Mouse (Mus musculus) liver, adult 2 months (tissue): Measurements from ENCODE around the gene Crebl2.
A peak's percentile ranks its signal among the peaks of the same experiment; 100 is the strongest.

Experiments
- CTCF ChIP-seq: fragments of 200-500 bp; IDR thresholded peaks from 2 replicates; pipeline ENCODE4 v1.5.1; 2011; ENCODE audit warnings: low read depth, low read length, control low read depth
- POLR2A ChIP-seq: fragments of 200-500 bp; IDR thresholded peaks from 2 replicates; pipeline ENCODE4 v1.6.1; 2011; ENCODE audit warnings: low read length, control low read depth; ENCODE audit not compliant: insufficient read depth; ENCODE audit errors: extremely low read depth

DNA sequence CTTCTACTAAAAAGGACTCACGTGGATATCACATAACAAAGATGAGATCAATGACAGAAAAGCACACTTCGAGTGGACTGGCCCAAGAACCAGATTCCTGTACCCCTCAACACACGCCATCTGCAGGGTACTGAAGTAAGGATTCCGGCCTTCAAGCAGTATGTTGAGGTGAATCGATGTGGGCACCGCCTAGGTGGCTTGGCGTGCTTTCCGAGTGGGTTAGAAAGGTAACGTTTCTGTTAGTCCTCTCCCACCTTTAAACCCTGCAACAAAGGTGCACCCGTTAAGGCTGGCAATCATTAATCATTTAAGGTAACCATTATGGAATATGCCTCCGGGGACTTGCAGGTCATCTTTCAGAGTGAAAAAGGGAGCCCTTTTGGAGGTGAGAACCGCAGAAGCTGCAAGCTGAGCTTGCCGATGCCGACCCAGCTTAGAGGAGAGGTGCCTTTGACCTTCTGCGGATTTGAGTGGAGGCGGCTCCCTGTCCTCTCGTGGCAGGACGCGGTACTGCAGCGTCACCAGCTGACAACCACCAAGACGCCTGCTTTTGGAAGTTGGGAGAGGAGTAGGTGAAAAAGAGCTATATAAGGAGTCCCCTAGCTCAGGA, 35.9 kb upstream of the Crebl2 start:
- TF ChIP-seq CTCF (peak; percentile 97), POLR2A (no peak)
